In genomic region chr15:99474576-99474926, GRCm38 (mm10) we compare ENCODE assay signal across 8 mouse cellular contexts. TPM values are rescaled to one million over a fixed set of nuclear protein-coding genes. Genes with fewer than 3 reads are reported as not detected.
DNase-seq lines count a peak whose midpoint lies in the region; ATAC-seq lines count a peak whose summit lies in the region.

TSS of gene Bcdin3d (minus strand) at chr15:99474730.

- peak within 1 kb of the TSS; percentile 69 for H3K4me2 ChIP-seq in hindbrain, embryonic 14.5 days (replicated peaks)

- no peaks in the 10 kb centered on the region for H3K9me3 ChIP-seq in hindbrain, embryonic 14.5 days (ENCODE audit: control insufficient read depth, low read length)

- 2% methylated on average over 26 of the region's 26 CpGs for WGBS in hindbrain, embryonic 14.5 days

- DNase-seq in NIH3T3 (ENCODE audit: low read depth): peak; percentile 93
- DNase-seq in cerebellum, postnatal 10 days: peak; percentile 95 to 96
- peak; percentile 68 to 74 for DNase-seq in frontal cortex, postnatal 25 days (ENCODE audit: low spot score in 2 of 2)
- peak; percentile 94 for DNase-seq in hindbrain, embryonic 14.5 days (ENCODE audit: low spot score)
- peak; percentile 63 for DNase-seq in left cerebral cortex, adult 11 months (ENCODE audit: low spot score)
- DNase-seq in lung, postnatal 36 days: peak; percentile 92
- peak; percentile 81 for DNase-seq in retina, postnatal 7 days (ENCODE audit: low read depth, low spot score)
- peak; percentile 75 for DNase-seq in urinary bladder, adult 2 months (ENCODE audit: low spot score)

- no peaks in the 10 kb centered on the region for H3K27me3 ChIP-seq in hindbrain, embryonic 14.5 days (ENCODE audit: control insufficient read depth, insufficient read depth, low read length)

- ATAC-seq in hindbrain, embryonic 14.5 days (ENCODE audit: low FRiP score): peak; percentile 84

- peak within 1 kb of the TSS; percentile 88 for H3K27ac ChIP-seq in hindbrain, embryonic 14.5 days

- H3K4me3 ChIP-seq in hindbrain, embryonic 14.5 days (replicated peaks; ENCODE audit: low read length): peak within 1 kb of the TSS; percentile 75

- no peaks in the 10 kb centered on the region for H3K36me3 ChIP-seq in hindbrain, embryonic 14.5 days (replicated peaks; ENCODE audit: control insufficient read depth, insufficient read depth)

- peaks cover 8% of the 10 kb centered on the region for H3K4me1 ChIP-seq in hindbrain, embryonic 14.5 days (replicated peaks; ENCODE audit: control insufficient read depth, insufficient read depth, low read length)

- peak within 1 kb of the TSS; percentile 83 for H3K9ac ChIP-seq in hindbrain, embryonic 14.5 days

RNA-seq across cellular contexts. Expression of gene Bcdin3d, which starts in this region (rescaled TPM):
- polyA plus RNA-seq in hindbrain, embryonic 14.5 days (2014; fragmentation: Nextera tagmentation; extraction: Ambion mirVana): 16.5 and 19.6 TPM in 2 replicates
- 5.7 and 5.9 TPM in 2 replicates for polyA plus RNA-seq in urinary bladder, adult 2 months (2012; rRNA removed)

Comparison
In these comparisons a context has a peak if more than half of its experiments do, and no peak if none do; other contexts are left out.
1. Peak in every context shown above with its lines: DNase-seq, ATAC-seq, H3K4me3 ChIP-seq and H3K27ac ChIP-seq.